Mouse (Mus musculus) ES-Bruce4 (cell line): ENCODE results near the gene Hist1h4d.

Experiments used
- CTCF ChIP-seq: IDR thresholded peaks from one replicate; pipeline ENCODE4 v1.8.1; 2011; ENCODE audit warnings: low read depth, low read length
- EP300 ChIP-seq: IDR thresholded peaks from 2 replicates; pipeline ENCODE4 v1.6.1; 2011; ENCODE audit warnings: low read depth, low read length; ENCODE audit not compliant: insufficient read depth
- POLR2A ChIP-seq: IDR thresholded peaks from one replicate; pipeline ENCODE4 v1.8.1; 2011; ENCODE audit warnings: low read length; ENCODE audit not compliant: insufficient read depth

DNA sequence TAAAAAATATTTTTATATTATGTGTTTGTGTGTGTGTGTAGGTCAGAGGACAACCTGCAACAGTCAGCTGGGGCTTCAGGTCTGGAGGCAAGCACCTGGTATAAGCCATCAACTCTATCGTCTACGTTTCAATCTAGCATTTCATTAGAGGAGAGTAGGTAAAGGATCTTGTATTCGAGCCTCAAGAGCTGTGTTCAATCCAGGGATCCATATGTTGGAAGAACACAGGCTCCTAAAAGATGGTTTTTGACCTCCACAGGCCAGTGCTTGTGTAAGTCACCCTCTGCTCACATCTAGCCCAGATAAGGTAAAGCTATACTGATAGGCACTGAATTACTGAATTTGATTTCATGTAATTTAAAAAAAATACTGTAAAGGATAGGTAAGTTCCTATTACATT lies 24.5 kb upstream of the Hist1h4d start:
- TF ChIP-seq POLR2A (no peak), CTCF (no peak), EP300 (no peak)
